Mouse (Mus musculus) olfactory bulb, adult 2 months (tissue): ENCODE measurements around the gene B3glct. TPM values are rescaled to one million over a fixed set of nuclear protein-coding genes. Genes with fewer than 3 reads are reported as not detected.

ENCODE experiments used
- H3K27ac ChIP-seq: fragments of 200-500 bp; 2 replicates; pipeline ENCODE4 v1.5.1; 2012; ENCODE audit warnings: low read depth, low read length; ENCODE audit not compliant: insufficient read depth
- H3K4me1 ChIP-seq: fragments of 200-500 bp; 2 replicates; pipeline ENCODE4 v1.6.1; 2012; ENCODE audit warnings: low read length; ENCODE audit not compliant: control insufficient read depth, insufficient read depth
- H3K4me3 ChIP-seq: fragments of 200-500 bp; 2 replicates; pipeline ENCODE4 v1.5.1; 2012; ENCODE audit warnings: mild to moderate bottlenecking, low read depth, low read length, moderate library complexity; ENCODE audit not compliant: insufficient read depth
- CTCF ChIP-seq: fragments of 200-500 bp; IDR thresholded peaks from 2 replicates; pipeline ENCODE4 v1.5.1; 2012; ENCODE audit warnings: low read depth, mild to moderate bottlenecking, low read length, moderate library complexity; ENCODE audit not compliant: insufficient read depth
- POLR2A ChIP-seq: fragments of 200-500 bp; IDR thresholded peaks from 2 replicates; pipeline ENCODE4 v1.6.1; 2012; ENCODE audit warnings: mild to moderate bottlenecking, low read depth, low read length, moderate library complexity; ENCODE audit not compliant: insufficient read depth
- WGBS: fragments of 180-500 bp; shearing (Covaris S2); methylation state at CpG from one replicate; pipeline ENCODE4 v1.1.7; 2018; 5-methylcytosine and 5-hydroxymethylcytosine counted together
- polyA plus RNA-seq: library from polyadenylated mRNA; stranded (reverse); fragments of >200 nt; gene quantifications from 2 replicates; pipeline ENCODE4 v1.2.4, GENCODE M21; 2012; ENCODE audit warnings: low replicate concordance; ENCODE audit not compliant: missing spikeins, insufficient read depth, insufficient read length

The B3glct gene
- polyA plus RNA-seq, 1 experiment = not detected

DNA sequence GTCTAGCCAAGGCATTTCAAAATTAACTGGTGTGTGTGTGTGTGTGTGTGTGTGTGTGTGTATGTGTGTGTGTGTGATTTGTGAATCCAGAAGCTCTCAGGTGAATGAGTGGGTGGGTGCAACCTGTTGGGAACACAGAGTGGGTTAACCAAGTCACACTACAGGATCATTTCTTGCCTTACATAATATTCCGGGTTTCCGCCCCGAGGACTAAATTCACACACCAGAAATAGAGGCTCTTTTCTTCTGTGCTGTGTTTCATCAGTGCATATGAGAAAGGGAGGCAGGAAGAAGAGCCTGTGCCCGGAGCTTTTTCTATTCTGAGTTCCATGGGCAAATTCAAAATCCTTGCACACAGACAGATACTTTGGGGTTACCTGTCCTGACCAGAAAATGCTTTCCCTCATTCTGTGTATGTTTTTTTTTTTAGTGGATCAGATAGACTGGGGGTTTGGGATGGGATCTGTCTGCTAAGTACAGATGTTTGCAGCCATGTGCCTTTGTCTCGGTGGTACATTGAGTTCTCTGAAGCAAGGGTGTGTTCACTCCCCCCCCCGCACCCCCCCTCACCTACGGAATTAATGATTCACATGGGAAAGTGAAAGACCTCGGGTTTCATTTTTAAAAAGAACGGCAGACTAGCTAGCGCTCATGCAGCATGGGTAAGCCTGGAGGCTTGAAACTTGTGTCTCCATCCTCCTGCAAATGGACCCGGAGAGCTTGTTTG lies 35.1 kb upstream of the B3glct start:
- no peak for TF ChIP-seq CTCF
- TF ChIP-seq POLR2A = no peak
- Histone ChIP-seq H3K27ac (no peak overlapping the region), H3K4me1 (peaks cover under 1% of the 10 kb centered on the region), H3K4me3 (no peak overlapping the region)
- WGBS = 60% methylated on average over 11 of the region's 11 CpGs

DNA sequence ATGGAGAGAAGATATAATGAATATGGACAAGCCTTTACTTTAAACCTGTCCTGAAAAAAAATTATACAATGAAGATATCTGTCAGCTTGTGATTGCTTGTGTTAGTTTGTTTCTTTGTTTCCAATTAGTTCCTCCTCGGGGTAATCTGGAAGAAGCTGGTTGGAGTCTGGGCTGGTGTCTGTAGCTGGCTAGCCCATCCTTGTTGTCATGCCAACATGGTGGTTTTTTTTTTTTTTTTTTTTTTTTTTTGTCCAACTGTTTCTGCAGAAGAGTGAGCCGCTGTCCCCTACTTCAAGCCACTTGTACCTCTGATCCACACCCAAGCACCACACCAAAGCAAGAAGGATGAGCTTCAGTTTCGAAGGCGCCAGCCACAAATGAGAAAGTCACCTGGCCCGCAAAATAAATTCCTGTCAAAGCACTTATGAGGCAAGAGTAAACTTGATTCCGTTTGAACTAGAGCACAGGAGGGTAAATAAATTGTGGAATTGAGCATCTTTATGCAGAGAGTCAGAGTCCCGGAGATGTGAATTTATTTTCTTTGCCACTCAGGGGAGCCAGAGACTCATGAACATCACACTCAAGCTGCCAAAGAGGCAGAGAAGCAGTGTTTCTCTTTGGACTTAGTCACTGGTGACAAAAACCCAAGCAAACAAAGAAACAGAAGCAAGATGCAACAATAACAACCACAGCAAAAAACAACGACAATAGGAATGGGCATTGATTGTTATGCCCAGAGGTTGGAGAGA lies 30.5 kb upstream of the B3glct start:
- TF ChIP-seq CTCF (no peak), POLR2A (no peak)
- WGBS = 57% methylated on average over 8 of the region's 8 CpGs
- peaks cover 10% of the 10 kb centered on the region for H3K4me1 ChIP-seq
- no peak overlapping the region for H3K4me3 ChIP-seq
- no peak overlapping the region for H3K27ac ChIP-seq

DNA sequence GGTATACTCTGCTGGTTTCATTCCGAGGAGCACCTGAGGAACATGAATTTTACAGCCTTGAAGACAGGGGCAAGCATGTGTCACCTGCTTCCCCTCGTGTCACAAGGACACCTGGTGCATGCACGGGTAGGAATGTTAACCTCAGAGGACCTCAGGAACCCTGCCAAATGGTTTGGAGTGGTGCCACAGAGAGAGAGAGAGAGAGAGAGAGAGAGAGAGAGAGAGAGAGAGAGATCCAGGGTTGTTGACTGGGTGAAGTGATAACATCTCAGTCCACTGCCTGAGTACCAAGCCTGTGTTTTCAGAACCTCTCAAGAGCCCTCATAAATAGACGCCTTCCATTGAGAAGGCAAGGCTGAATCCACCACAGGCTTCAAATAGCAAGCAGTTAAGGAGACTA lies 29.8 kb upstream of the B3glct start:
- no peak overlapping the region for H3K27ac ChIP-seq
- 50% methylated on average over 4 of the region's 4 CpGs for WGBS
- no peak overlapping the region for H3K4me3 ChIP-seq
- TF ChIP-seq POLR2A = no peak
- TF ChIP-seq CTCF = no peak
- peaks cover 10% of the 10 kb centered on the region for H3K4me1 ChIP-seq

DNA sequence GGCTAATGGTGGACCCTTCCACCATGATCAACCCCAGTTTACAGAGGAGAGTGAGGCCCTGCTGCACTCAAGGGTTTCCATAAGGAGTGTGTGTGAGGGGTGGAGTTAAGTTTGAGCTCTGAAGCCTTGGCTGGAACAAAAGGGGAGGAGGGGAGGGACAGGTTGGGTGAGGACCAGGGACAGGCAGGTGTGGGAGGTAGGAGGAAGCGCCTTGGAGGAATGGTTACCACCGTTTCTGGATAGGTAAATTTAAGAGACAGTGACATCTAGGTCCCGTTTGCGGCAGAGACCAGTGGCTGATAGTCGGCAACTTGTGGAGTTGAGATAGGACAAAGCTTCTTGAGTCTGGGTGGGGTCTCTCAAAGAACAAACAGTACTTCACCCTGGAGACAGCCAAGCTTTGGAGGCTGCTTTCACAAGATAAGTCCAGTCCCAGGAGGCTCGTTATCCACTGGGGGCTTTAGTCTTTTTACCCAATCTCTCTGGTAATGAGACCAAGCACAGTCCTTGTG lies 29.1 kb upstream of the B3glct start:
- peaks cover 10% of the 10 kb centered on the region for H3K4me1 ChIP-seq
- no peak for TF ChIP-seq POLR2A
- no peak overlapping the region for H3K4me3 ChIP-seq
- 88% methylated on average over 6 of the region's 6 CpGs for WGBS
- peak overlapping the region; percentile 33 for H3K27ac ChIP-seq

DNA sequence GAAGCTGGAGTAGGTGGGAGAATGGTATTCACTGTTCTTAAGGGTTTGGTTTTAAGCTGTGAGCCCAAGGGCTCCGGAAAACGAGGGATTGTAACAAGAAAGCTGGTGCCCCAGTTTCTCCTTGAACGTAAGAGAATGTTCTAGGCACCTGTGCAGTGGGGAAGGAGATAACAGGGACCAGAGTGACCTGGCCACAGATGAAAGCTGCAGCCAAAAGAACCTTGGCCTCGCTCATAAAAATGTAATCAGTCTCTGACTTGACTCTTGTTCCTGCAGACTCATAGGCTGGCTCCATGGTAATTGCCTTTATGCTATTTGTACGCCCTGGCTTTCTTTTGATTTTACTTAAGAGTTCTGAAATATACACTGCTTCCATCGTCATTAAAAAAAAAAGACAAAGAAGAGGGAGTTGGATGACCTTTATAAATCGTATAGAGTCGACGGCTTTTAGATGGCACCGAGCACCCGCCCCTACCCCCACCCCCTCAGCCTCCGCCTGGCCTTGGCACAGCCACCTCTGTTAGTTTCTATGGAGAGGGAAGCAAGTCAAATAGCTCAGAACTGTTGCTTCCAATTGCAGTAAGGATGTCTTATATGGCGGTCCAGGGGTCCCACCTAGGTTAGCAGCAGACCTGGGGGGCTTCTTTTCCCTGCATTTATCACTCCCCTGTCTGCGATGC lies 28.4 kb upstream of the B3glct start:
- 54% methylated on average over 14 of the region's 14 CpGs for WGBS

DNA sequence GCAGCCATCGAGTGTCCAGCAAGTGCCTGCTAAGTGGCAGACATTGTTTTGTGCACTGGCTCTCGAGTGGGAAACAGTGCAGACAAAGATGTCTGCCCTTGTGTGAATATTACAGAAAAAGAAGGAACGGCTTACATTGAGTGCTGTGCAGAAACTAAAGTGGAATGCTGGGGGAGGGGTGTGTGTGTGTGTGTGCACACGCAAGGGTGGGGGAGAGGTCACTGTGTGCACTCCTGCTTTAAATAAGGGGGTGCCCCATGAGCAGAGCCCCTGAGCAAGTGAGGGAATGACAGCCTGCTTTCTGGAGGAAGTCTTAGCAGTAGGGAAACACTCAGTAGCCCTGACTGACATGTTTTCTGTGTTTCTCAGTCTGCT lies 27.9 kb upstream of the B3glct start:
- Histone ChIP-seq H3K27ac (no peak overlapping the region), H3K4me3 (no peak overlapping the region), H3K4me1 (peaks cover 10% of the 10 kb centered on the region)
- WGBS = 40% methylated on average over 4 of the region's 4 CpGs
- no peak for TF ChIP-seq POLR2A
- TF ChIP-seq CTCF = no peak

More for the DNA sequence above, 28.4 kb upstream of the B3glct start:
- peaks cover 10% of the 10 kb centered on the region for H3K4me1 ChIP-seq
- peak overlapping the region; percentile 33 for H3K27ac ChIP-seq
- H3K4me3 ChIP-seq = no peak overlapping the region
- TF ChIP-seq CTCF (no peak), POLR2A (no peak)

DNA sequence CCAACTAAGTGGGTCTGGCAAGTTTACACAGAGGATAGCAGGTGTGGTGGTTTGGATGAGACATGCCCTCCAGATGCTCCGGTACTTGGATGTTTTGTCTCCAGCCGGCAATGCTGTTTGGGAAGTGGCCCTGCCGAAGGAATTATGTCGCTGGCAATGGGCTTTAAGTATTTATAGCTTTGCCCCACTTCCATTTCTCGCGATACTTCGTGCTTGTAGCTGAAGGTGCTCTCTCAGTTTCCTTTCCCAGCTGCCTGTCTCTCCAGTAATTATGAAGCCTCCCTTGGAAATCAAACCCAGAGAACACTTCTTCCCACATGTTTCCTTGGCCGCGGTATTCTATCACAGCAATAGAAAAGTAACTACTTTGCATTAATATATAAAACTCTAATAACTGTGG lies 22.4 kb upstream of the B3glct start:
- H3K27ac ChIP-seq = no peak overlapping the region
- H3K4me3 ChIP-seq = no peak overlapping the region
- WGBS = 56% methylated on average over 9 of the region's 9 CpGs
- peaks cover 10% of the 10 kb centered on the region for H3K4me1 ChIP-seq
- TF ChIP-seq POLR2A (no peak), CTCF (no peak)

DNA sequence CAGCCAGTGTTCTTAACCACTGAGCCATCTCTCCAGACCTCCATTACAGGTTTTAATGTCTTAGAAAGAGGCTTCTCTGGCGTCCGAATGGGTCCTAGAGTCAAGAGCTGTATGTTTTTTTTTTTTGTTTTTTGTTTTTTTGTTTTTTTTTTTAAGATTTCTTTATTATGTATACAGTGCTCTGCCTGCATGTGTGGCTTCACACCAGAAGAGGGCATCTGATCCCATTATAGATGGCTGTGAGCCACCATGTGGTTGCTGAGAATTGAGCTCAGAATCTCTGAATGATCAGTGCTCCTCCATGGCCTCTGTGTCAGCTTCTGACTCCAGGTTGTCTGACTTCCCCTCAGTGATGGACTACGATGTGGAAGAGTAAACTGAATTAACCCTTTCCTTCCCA lies 20.0 kb upstream of the B3glct start:
- Histone ChIP-seq H3K4me3 (no peak overlapping the region), H3K27ac (no peak overlapping the region), H3K4me1 (peaks cover 10% of the 10 kb centered on the region)
- TF ChIP-seq CTCF (no peak), POLR2A (no peak)
- 64% methylated on average over 3 of the region's 3 CpGs for WGBS
